Mouse (Mus musculus) limb, embryonic 13.5 days (tissue): ENCODE results near the gene Tjp1. TPM values are rescaled to one million over a fixed set of nuclear protein-coding genes. Genes with fewer than 3 reads are reported as not detected.
A peak's percentile ranks its signal among the peaks of the same experiment; 100 is the strongest.

Experiments used
- ATAC-seq: fragments of 200-750 bp; cut with Nextera tagmentation; 2 replicates; pipeline ENCODE4 v1.8.0; 2017; ENCODE audit warnings: low read depth, moderate number of reproducible peaks, moderate TSS enrichment; ENCODE audit not compliant: low FRiP score
- H3K27ac ChIP-seq: fragments of 300-500 bp; sonication (generic); 2 replicates; pipeline ENCODE4 v1.5.1; 2015; ENCODE audit warnings: inconsistent platforms, mild to moderate bottlenecking, moderate library complexity
- H3K27me3 ChIP-seq: fragments of 300-500 bp; sonication (generic); 2 replicates; pipeline ENCODE4 v1.6.1; 2015; ENCODE audit warnings: mild to moderate bottlenecking, inconsistent platforms
- H3K36me3 ChIP-seq: fragments of 300-500 bp; sonication (generic); 2 replicates; pipeline ENCODE4 v1.6.1; 2015; ENCODE audit warnings: inconsistent platforms, mild to moderate bottlenecking, moderate library complexity
- H3K4me1 ChIP-seq: fragments of 300-500 bp; sonication (generic); 2 replicates; pipeline ENCODE4 v1.6.1; 2015; ENCODE audit warnings: inconsistent platforms
- H3K4me2 ChIP-seq: fragments of 300-500 bp; sonication (generic); replicated peaks from 2 replicates; pipeline ENCODE4 v1.6.1; 2015; ENCODE audit warnings: inconsistent platforms, mild to moderate bottlenecking, moderate library complexity
- H3K4me3 ChIP-seq: fragments of 300-500 bp; sonication (generic); 2 replicates; pipeline ENCODE4 v1.5.1; 2015; ENCODE audit warnings: moderate library complexity, mild to moderate bottlenecking, inconsistent platforms
- H3K9ac ChIP-seq: fragments of 300-500 bp; sonication (generic); 2 replicates; pipeline ENCODE4 v1.6.1; 2015; ENCODE audit warnings: mild to moderate bottlenecking, inconsistent platforms
- H3K9me3 ChIP-seq: fragments of 300-500 bp; sonication (generic); 2 replicates; pipeline ENCODE4 v1.6.1; 2016; ENCODE audit warnings: inconsistent platforms
- whole genome bisulfite sequencing: fragments of 180-500 bp; shearing (Covaris S2); methylation state at CpG from one replicate; pipeline ENCODE4 v1.1.7; 2015; 5-methylcytosine and 5-hydroxymethylcytosine counted together
- polyA plus RNA-seq: library from polyadenylated mRNA; unstranded; fragments of >200 nt; fragmentation: Nextera tagmentation; extraction: Ambion mirVana; gene quantifications from 2 replicates; pipeline ENCODE4 v1.2.1, GENCODE M21; 2015

Tjp1 gene
- polyA plus RNA-seq, 1 experiment from 2014 or later, result 22.0 TPM

DNA sequence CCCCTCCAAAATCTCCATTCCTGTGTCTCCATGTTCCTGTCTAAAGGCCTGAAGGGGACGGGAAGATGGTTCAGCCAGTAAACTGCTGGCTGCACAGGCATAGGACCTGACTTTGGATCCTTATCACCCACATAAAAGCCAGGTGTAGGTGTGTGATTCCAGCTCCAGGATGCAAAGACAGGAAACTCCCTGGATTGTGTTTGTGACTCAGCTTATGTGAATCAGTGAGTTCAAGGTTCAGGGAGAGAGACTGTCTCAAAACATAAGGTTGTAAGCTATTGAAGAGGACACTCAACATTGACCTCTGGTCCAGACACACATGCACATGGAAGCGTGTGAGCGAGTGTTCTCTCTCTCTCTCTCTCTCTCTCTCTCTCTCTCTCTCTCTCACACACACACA is 72.4 kb downstream of the Tjp1 start:
- Histone ChIP-seq H3K4me2 (no peak overlapping the region), H3K4me1 (peaks cover 6% of the 10 kb centered on the region; the same call in 1 of the 2 replicates), H3K4me3 (no peak overlapping the region), H3K9me3 (no peaks in the 10 kb centered on the region), H3K9ac (no peak overlapping the region), H3K27me3 (no peaks in the 10 kb centered on the region), H3K27ac (no peak overlapping the region), H3K36me3 (no peaks in the 10 kb centered on the region)
- WGBS, result 73% methylated on average over 3 of the region's 3 CpGs
- ATAC-seq, result no peak

DNA sequence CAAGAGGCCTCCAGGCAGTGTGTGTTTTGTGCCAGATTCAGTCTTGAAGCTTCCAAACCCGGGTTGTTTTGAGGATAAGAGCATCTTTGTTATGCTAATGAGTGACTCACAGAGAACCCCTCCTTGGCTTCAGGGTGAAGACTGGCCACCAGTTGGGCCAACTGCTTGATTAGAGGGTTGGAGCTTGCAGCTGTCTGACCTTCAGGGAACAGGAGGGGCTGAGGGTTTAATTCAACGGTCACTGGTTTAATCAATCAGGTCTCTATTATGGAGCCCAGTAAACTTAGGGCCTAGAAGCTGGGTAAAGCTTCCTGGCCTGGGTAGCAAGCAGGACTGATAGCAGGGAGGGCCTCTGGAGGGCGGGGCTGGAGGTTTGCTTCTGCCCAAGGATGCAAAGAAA is 73.3 kb downstream of the Tjp1 start:
- H3K9me3 ChIP-seq, result no peaks in the 10 kb centered on the region
- H3K4me3 ChIP-seq, result no peak overlapping the region
- no peaks in the 10 kb centered on the region for H3K27me3 ChIP-seq
- ATAC-seq, result no peak
- WGBS, result 30% methylated on average over 3 of the region's 3 CpGs
- H3K9ac ChIP-seq, result no peak overlapping the region
- H3K4me1 ChIP-seq, result 0 out of 2 replicates have a peak, but pooled peaks cover 2% of the 10 kb centered on the region
- H3K27ac ChIP-seq, result no peak overlapping the region
- no peak overlapping the region for H3K4me2 ChIP-seq
- H3K36me3 ChIP-seq, result no peaks in the 10 kb centered on the region

DNA sequence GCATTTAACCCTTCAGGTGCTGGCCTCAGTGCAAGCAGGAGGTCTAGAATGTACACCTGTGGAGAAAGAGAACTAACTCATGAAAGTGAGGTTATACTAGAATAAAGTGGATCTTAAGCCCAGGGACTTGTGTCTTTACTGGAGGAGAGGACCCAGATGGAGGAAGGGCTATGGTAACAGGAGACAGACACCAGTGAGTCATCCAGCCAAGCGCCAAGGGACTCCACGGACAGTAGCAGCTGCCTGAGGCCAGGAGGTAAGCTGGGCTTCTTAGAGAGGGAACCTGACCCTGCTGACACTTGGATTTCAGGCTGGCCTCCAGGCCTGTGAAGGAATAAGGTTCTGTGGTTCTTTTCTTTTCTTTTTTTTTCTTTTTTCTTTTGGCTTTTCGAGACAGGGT is 75.3 kb downstream of the Tjp1 start:
- 76% methylated on average over 3 of the region's 3 CpGs for WGBS

DNA sequence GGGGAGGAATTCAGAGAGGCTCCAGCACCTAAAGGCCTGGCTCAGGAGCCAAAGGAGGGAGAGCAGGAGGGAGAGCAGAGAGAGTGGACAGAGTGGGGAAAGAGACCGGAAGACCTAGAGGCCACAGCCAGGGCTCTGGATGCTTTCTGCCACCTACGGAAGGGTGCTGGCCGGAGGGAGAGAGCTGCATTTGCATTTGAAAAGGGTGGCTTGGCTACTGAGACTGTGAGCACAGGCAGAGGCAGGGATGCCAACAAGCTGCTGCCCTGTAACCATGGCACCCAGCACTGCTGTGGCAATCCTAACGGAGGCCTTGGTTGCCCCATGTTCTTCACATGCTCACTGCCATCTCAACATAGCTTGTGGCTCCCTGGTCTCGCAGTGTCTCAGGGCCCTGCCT is 77.4 kb downstream of the Tjp1 start:
- Histone ChIP-seq H3K4me1 (no peaks in the 10 kb centered on the region), H3K27ac (no peak overlapping the region), H3K9ac (no peak overlapping the region), H3K9me3 (no peaks in the 10 kb centered on the region; the same call in 1 of the 2 replicates), H3K27me3 (no peaks in the 10 kb centered on the region), H3K4me3 (no peak overlapping the region), H3K4me2 (no peak overlapping the region), H3K36me3 (no peaks in the 10 kb centered on the region)
- 51% methylated on average over 5 of the region's 5 CpGs for WGBS
- ATAC-seq, result no peak

More for the DNA sequence above, 75.3 kb downstream of the Tjp1 start:
- Histone ChIP-seq H3K9ac (no peak overlapping the region), H3K27me3 (no peaks in the 10 kb centered on the region), H3K4me1 (no peaks in the 10 kb centered on the region), H3K4me2 (no peak overlapping the region), H3K36me3 (no peaks in the 10 kb centered on the region), H3K4me3 (no peak overlapping the region), H3K9me3 (no peaks in the 10 kb centered on the region), H3K27ac (no peak overlapping the region)
- no peak for ATAC-seq

DNA sequence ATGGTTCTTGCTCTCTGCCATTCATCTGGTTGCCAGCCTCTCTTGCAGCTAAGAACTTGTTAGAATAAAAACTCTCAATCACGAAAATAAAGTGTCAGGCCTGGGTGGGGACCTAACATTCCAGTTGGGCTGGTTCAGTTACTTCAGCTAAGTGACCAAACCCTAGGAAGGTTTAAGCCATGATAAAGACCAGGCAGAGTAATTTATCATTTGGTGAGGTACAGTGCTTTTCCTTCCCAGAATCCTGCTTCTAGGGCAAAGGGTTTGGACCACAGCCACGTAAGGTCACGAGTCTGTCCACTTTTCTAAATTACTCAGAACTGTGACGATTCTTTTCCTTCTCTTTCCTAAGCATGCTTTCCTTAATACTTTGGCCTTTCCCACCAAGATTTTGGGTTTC is 86.1 kb downstream of the Tjp1 start:
- ATAC-seq, result no peak
- H3K9ac ChIP-seq, result no peak overlapping the region
- 89% methylated on average over 4 of the region's 4 CpGs for WGBS
- H3K4me3 ChIP-seq, result no peak overlapping the region
- no peaks in the 10 kb centered on the region for H3K4me1 ChIP-seq
- no peak overlapping the region for H3K4me2 ChIP-seq
- no peaks in the 10 kb centered on the region for H3K36me3 ChIP-seq
- H3K9me3 ChIP-seq, result no peaks in the 10 kb centered on the region
- no peak overlapping the region for H3K27ac ChIP-seq
- no peaks in the 10 kb centered on the region for H3K27me3 ChIP-seq

DNA sequence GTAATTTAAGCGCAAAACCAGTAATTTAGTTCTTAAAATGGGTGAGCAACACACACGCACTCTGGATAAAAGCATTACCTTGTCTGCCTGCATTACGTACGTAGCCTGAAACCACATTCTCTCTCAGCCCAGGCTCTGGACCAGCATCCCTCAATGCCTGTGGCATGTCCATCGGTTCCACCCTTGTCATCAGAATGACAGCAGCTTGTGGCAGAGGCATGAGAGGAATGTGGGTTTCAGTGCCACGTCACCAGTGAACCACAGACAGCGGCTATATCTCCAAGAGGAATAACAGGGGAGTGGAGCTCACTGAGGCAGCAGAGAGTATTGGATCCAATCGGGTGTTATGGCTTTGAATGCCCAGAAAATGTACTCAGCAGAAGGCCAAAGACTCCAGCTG is 88.1 kb downstream of the Tjp1 start:
- no peak overlapping the region for H3K4me3 ChIP-seq
- no peaks in the 10 kb centered on the region for H3K27me3 ChIP-seq
- H3K4me1 ChIP-seq, result no peaks in the 10 kb centered on the region
- no peak overlapping the region for H3K27ac ChIP-seq
- H3K9ac ChIP-seq, result no peak overlapping the region
- H3K36me3 ChIP-seq, result no peaks in the 10 kb centered on the region
- ATAC-seq, result no peak
- H3K9me3 ChIP-seq, result no peaks in the 10 kb centered on the region
- WGBS, result 65% methylated on average over 8 of the region's 8 CpGs
- H3K4me2 ChIP-seq, result no peak overlapping the region

DNA sequence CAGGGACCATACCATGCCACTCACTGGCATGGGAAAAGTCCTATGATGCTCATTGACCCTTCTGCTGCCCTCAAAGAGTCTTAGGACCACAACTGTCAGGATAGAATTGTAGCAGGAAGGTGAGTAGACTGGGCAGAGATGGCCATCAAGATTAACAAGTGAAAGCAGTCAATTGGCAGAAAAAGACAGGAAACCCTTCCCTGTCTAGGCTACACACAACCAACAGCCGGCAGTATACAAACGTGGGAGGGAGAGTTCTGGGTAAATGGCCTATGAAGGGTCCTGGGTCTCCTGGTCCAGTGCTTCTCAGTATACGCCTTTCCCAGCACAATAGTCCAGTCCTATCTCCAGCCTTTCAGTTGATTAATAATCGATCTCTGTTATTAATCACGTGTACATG is 89.4 kb downstream of the Tjp1 start:
- no peak overlapping the region for H3K9ac ChIP-seq
- ATAC-seq, result no peak
- no peaks in the 10 kb centered on the region for H3K36me3 ChIP-seq
- no peak overlapping the region for H3K4me2 ChIP-seq
- no peaks in the 10 kb centered on the region for H3K4me1 ChIP-seq
- no peak overlapping the region for H3K27ac ChIP-seq
- H3K4me3 ChIP-seq, result no peak overlapping the region
- H3K9me3 ChIP-seq, result no peaks in the 10 kb centered on the region
- 88% methylated on average over 5 of the region's 5 CpGs for WGBS
- no peaks in the 10 kb centered on the region for H3K27me3 ChIP-seq

DNA sequence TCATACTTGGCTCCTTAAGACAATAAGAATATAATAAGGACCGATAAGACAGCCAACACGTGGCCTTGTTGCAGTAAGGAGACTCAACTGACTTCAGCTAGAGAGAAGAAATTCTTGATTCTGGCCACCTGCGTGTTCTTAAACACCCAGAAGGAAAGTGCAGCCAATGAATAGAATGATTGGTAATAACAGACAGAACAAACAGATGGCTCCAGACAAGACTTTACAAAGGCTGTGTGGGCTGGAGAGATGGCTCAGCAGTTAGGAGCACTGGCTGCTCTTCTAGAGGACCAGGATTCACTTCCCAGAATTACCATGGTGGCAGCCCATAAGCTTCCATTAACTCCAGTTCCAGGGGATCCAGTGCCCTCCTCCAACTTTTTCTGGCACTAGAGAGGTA is 90.7 kb downstream of the Tjp1 start:
- no peak overlapping the region for H3K27ac ChIP-seq
- H3K4me3 ChIP-seq, result no peak overlapping the region
- H3K4me1 ChIP-seq, result no peaks in the 10 kb centered on the region
- no peaks in the 10 kb centered on the region for H3K36me3 ChIP-seq
- H3K27me3 ChIP-seq, result no peaks in the 10 kb centered on the region
- no peak overlapping the region for H3K9ac ChIP-seq
- no peaks in the 10 kb centered on the region for H3K9me3 ChIP-seq
- no peak for ATAC-seq
- WGBS, result 73% methylated on average over 3 of the region's 3 CpGs
- H3K4me2 ChIP-seq, result no peak overlapping the region

DNA sequence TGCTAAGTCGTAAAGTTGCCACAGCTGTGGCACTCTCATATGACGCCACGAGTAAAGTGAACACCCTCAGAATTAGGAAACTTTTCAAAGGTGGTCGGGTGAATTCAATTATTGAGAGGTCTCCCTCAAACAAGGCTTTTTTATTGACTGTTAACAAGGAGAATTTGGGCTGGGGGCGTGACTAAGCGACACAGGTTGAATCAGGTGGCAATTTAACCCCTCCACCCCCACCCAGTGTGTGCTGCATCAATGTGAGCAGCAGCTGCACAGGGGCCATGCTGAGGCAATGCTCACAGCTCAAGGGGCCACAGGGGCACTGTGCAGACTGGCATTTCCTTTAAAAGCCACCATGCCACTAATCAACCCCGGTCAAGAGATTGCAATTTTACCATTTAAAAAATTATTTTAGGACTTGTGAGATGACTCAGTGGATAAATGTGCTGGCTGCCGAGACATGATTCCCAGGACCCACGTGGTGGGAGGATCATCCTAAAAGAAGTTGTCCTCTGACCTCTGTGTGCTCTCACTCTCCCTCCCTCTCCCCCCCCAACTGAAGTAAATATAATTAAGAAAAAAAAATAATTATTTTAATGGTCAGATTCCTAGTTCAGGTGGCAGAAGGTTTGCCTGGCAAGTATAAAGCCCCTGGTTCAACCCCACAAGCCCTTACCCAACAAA is 96.4 kb downstream of the Tjp1 start:
- no peaks in the 10 kb centered on the region for H3K27me3 ChIP-seq
- peaks cover 3% of the 10 kb centered on the region; the same call in 1 of the 2 replicates for H3K9me3 ChIP-seq
- peak; percentile 69 for ATAC-seq
- H3K9ac ChIP-seq, result no peak overlapping the region
- peaks cover 21% of the 10 kb centered on the region for H3K4me1 ChIP-seq
- H3K36me3 ChIP-seq, result no peaks in the 10 kb centered on the region
- H3K4me3 ChIP-seq, result no peak overlapping the region
- H3K27ac ChIP-seq, result no peak overlapping the region
- H3K4me2 ChIP-seq, result peak overlapping the region; percentile 21; the same call in 1 of the 2 replicates
- 9% methylated on average over 9 of the region's 9 CpGs for WGBS

DNA sequence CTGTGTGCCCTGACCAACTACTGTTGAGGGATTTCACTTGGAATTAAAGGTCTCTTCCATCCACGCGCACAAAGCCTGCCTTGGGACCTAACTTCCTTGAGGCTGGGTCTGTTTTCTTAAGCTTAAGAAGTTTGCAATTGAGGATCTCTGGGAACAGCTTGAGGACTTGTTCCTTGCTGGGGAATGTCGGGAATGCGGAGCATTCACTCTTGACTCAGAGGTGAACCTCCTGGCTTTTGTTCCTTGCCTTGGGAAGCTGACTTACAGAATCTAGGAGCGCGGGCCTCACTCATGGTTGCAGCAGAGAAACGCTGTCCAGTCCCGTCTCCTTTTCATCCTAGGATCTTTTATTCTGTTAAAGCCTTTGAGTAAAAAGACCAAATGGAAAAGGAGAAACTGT is 97.2 kb downstream of the Tjp1 start:
- ATAC-seq, result no peak
- Histone ChIP-seq H3K4me2 (no peak overlapping the region), H3K9me3 (peaks cover 3% of the 10 kb centered on the region; the same call in 1 of the 2 replicates), H3K27ac (peak overlapping the region; percentile 29; the same call in 1 of the 2 replicates), H3K4me1 (peaks cover 21% of the 10 kb centered on the region), H3K36me3 (no peaks in the 10 kb centered on the region), H3K27me3 (no peaks in the 10 kb centered on the region), H3K9ac (no peak overlapping the region), H3K4me3 (no peak overlapping the region)
- WGBS, result 16% methylated on average over 8 of the region's 8 CpGs

DNA sequence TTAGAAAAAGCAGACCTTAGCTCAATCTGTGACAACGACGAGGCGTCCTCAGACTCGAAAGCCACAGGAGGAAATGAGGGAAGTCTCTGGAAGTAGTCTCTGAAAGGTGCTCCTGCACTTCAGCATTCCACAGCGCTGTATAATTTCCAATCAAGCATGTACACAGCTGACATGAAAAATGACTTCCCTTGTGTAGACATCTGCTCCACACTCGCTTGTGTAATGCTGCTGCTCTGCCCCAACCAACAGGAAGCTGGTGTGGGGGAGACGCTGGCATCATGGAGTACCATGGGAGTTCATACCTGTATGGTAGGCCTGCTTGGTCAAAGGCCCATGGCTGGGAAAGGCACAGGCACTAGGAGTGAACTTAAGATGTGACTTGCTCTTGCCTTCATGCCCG is 103.1 kb downstream of the Tjp1 start:
- peaks cover 3% of the 10 kb centered on the region; the same call in 1 of the 2 replicates for H3K9me3 ChIP-seq

DNA sequence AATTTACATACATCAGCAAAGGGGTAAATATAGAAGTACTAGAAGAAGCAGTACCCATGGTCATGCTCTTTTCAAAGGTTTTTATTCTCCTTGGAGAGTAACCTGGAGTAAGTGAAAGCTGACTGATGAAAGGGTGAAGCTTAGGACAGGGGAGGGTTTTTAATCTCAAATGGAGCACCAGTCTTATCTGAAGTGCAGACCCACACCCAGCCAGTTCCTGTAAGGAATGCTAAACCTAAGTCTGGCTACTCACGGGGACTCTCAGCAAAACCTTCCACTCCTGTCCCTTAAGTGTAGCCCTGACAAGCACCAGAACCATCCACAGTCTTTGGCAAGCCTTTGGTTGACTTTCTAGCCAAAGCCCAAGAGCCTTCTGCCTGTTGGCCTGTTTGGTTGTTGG is 105.1 kb downstream of the Tjp1 start:
- WGBS, result 76% methylated on average over 1 of the region's 1 CpGs
- no peak for ATAC-seq
- no peak overlapping the region for H3K4me2 ChIP-seq

More for the DNA sequence above, 103.1 kb downstream of the Tjp1 start:
- Histone ChIP-seq H3K4me3 (no peak overlapping the region), H3K27ac (no peak overlapping the region), H3K9ac (no peak overlapping the region), H3K27me3 (no peaks in the 10 kb centered on the region), H3K4me1 (peaks cover 15% of the 10 kb centered on the region), H3K4me2 (no peak overlapping the region), H3K36me3 (no peaks in the 10 kb centered on the region)
- 71% methylated on average over 8 of the region's 8 CpGs for WGBS
- ATAC-seq, result no peak

DNA sequence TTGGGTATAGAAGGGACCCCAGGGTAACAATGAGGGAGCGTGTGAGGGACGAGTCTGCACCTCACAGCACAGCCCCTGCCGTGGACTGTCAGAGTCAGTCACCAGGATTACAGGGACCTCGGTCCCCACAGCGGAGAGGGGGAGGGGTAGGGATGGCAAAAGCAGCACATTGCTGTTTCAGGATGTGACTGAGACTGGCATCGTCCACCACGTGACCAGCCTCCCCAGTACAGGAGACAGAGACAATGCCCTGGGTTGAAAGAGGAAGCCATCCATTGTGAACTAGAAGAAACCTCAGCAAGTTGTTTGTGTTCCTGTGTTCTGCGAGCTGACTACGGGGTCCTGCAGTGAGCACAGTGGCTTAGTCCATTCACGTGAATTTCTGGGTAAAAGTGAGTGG is 106.1 kb downstream of the Tjp1 start:
- 0 out of 2 replicates have a peak, but pooled peaks have one; percentile 49 for ATAC-seq

More for the DNA sequence above, 105.1 kb downstream of the Tjp1 start:
- Histone ChIP-seq H3K27me3 (no peaks in the 10 kb centered on the region), H3K9ac (no peak overlapping the region), H3K9me3 (no peaks in the 10 kb centered on the region), H3K4me3 (no peak overlapping the region), H3K4me1 (peaks cover 31% of the 10 kb centered on the region), H3K27ac (no peak overlapping the region), H3K36me3 (no peaks in the 10 kb centered on the region)

More for the DNA sequence above, 106.1 kb downstream of the Tjp1 start:
- no peaks in the 10 kb centered on the region for H3K9me3 ChIP-seq
- no peak overlapping the region for H3K27ac ChIP-seq
- H3K4me2 ChIP-seq, result no peak overlapping the region
- no peak overlapping the region for H3K9ac ChIP-seq
- no peaks in the 10 kb centered on the region for H3K27me3 ChIP-seq
- WGBS, result 46% methylated on average over 10 of the region's 10 CpGs
- H3K36me3 ChIP-seq, result no peaks in the 10 kb centered on the region
- H3K4me1 ChIP-seq, result peaks cover 41% of the 10 kb centered on the region
- no peak overlapping the region for H3K4me3 ChIP-seq
